In genomic region chr16:33553689-33554342, GRCm38 (mm10) we compare ENCODE assay signal across 13 mouse cellular contexts. TPM values are rescaled to one million over a fixed set of nuclear protein-coding genes. Genes with fewer than 3 reads are reported as not detected.
DNase-seq lines count a peak whose midpoint lies in the region; ATAC-seq and TF ChIP-seq lines count a peak whose summit lies in the region.
"Had no signal": no experiment of that assay in that cellular context is flagged by ENCODE, and none has a peak within 500 bp of the region (broad histone marks: within the 10 kb centered on the region; RNA-seq: fewer than 3 reads in every experiment).

No protein-coding gene starts in this region.

- H3K9me3 ChIP-seq in hindbrain, embryonic 10.5 days, result no peaks in the 10 kb centered on the region
- no peaks in the 10 kb centered on the region for H3K9me3 ChIP-seq in hindbrain, embryonic 14.5 days (ENCODE audit: control insufficient read depth, low read length)
- no peaks in the 10 kb centered on the region for H3K9me3 ChIP-seq in midbrain, embryonic 14.5 days (ENCODE audit: control insufficient read depth, low read length)
- no peaks in the 10 kb centered on the region for H3K9me3 ChIP-seq in midbrain, embryonic 13.5 days
- H3K9me3 ChIP-seq in stomach, embryonic 15.5 days, result no peaks in the 10 kb centered on the region
- H3K9me3 ChIP-seq: lung, embryonic 15.5 days; neural tube, embryonic 12.5 days had no signal

- H3K9ac ChIP-seq in hindbrain, embryonic 14.5 days, result no peak overlapping the region
- H3K9ac ChIP-seq in midbrain, embryonic 14.5 days (replicated peaks; ENCODE audit: low read length), result no peak overlapping the region
- H3K9ac ChIP-seq in midbrain, embryonic 13.5 days (replicated peaks), result no peak overlapping the region
- H3K9ac ChIP-seq in stomach, embryonic 15.5 days, result no peak overlapping the region
- H3K9ac ChIP-seq: lung, embryonic 15.5 days; neural tube, embryonic 12.5 days had no signal

- no peak overlapping the region for H3K4me2 ChIP-seq in hindbrain, embryonic 14.5 days (replicated peaks)
- H3K4me2 ChIP-seq in midbrain, embryonic 14.5 days (ENCODE audit: low read length), result no peak overlapping the region
- no peak overlapping the region for H3K4me2 ChIP-seq in midbrain, embryonic 13.5 days (replicated peaks)
- H3K4me2 ChIP-seq in stomach, embryonic 15.5 days, result no peak overlapping the region
- H3K4me2 ChIP-seq: lung, embryonic 15.5 days; neural tube, embryonic 12.5 days had no signal

- H3K27me3 ChIP-seq in hindbrain, embryonic 10.5 days (ENCODE audit: insufficient read depth, poor library complexity, severe bottlenecking), result 0 out of 2 replicates have a peak, but pooled peaks cover 2% of the 10 kb centered on the region
- no peaks in the 10 kb centered on the region for H3K27me3 ChIP-seq in hindbrain, embryonic 14.5 days (ENCODE audit: control insufficient read depth, insufficient read depth, low read length)
- no peaks in the 10 kb centered on the region for H3K27me3 ChIP-seq in midbrain, embryonic 14.5 days (ENCODE audit: control insufficient read depth, insufficient read depth, low read length)
- H3K27me3 ChIP-seq in midbrain, embryonic 13.5 days, result no peaks in the 10 kb centered on the region
- no peaks in the 10 kb centered on the region for H3K27me3 ChIP-seq in stomach, embryonic 15.5 days (replicated peaks)
- H3K27me3 ChIP-seq in cerebellum, adult 2 months (ENCODE audit: control insufficient read depth, insufficient read depth, low read length), result no peaks in the 10 kb centered on the region
- H3K27me3 ChIP-seq: lung, embryonic 15.5 days; neural tube, embryonic 12.5 days had no signal

- peak; percentile 51 to 64 for DNase-seq in cerebellum, postnatal 10 days
- no peak for DNase-seq in cerebellum, adult 18-20 months
- peak; percentile 39 for DNase-seq in hindbrain, embryonic 10.5 days (ENCODE audit: low spot score)
- no peak for DNase-seq in hindbrain, embryonic 14.5 days (ENCODE audit: low spot score)
- peak; percentile 55 for DNase-seq in midbrain, embryonic 14.5 days
- DNase-seq in cerebellum, adult 2 months, result no peak
- DNase-seq: adrenal gland, adult 8-10 months; heart, adult 18-20 months; kidney, adult 9 months had no signal

- TF ChIP-seq POLR2A in cerebellum, adult 2 months (IDR thresholded peaks at IDR 0.05; ENCODE audit: borderline replicate concordance, insufficient read depth, low read length), result no peak

- no peak; the same call in 1 of the 2 replicates for ATAC-seq in hindbrain, embryonic 14.5 days (ENCODE audit: low FRiP score)
- ATAC-seq in midbrain, embryonic 14.5 days (ENCODE audit: low FRiP score, low TSS enrichment), result no peak
- ATAC-seq in midbrain, embryonic 13.5 days, result no peak
- ATAC-seq in stomach, embryonic 15.5 days (ENCODE audit: insufficient read depth, low FRiP score, low read depth), result no peak

- peaks cover 13% of the 10 kb centered on the region for H3K4me1 ChIP-seq in hindbrain, embryonic 10.5 days (replicated peaks)
- no peaks in the 10 kb centered on the region for H3K4me1 ChIP-seq in hindbrain, embryonic 14.5 days (replicated peaks; ENCODE audit: control insufficient read depth, insufficient read depth, low read length)
- peaks cover 9% of the 10 kb centered on the region for H3K4me1 ChIP-seq in midbrain, embryonic 14.5 days (ENCODE audit: control insufficient read depth, insufficient read depth, low read length)
- peaks cover 15% of the 10 kb centered on the region for H3K4me1 ChIP-seq in midbrain, embryonic 13.5 days (replicated peaks)
- H3K4me1 ChIP-seq in stomach, embryonic 15.5 days, result no peaks in the 10 kb centered on the region
- H3K4me1 ChIP-seq in cerebellum, adult 2 months (ENCODE audit: control insufficient read depth, insufficient read depth, low read length), result no peaks in the 10 kb centered on the region
- H3K4me1 ChIP-seq: lung, embryonic 15.5 days had no signal

- TF ChIP-seq CTCF in cerebellum, adult 2 months (IDR thresholded peaks at IDR 0.05; ENCODE audit: borderline replicate concordance, insufficient read depth, low read depth, low read length), result no peak

- no peaks in the 10 kb centered on the region for H3K36me3 ChIP-seq in hindbrain, embryonic 10.5 days
- H3K36me3 ChIP-seq in hindbrain, embryonic 14.5 days (replicated peaks; ENCODE audit: control insufficient read depth, insufficient read depth), result no peaks in the 10 kb centered on the region
- H3K36me3 ChIP-seq in midbrain, embryonic 14.5 days (ENCODE audit: control insufficient read depth, insufficient read depth, low read length), result no peaks in the 10 kb centered on the region
- H3K36me3 ChIP-seq in midbrain, embryonic 13.5 days, result no peaks in the 10 kb centered on the region
- H3K36me3 ChIP-seq in stomach, embryonic 15.5 days, result no peaks in the 10 kb centered on the region
- H3K36me3 ChIP-seq: lung, embryonic 15.5 days; neural tube, embryonic 12.5 days had no signal

- no peak overlapping the region for H3K4me3 ChIP-seq in hindbrain, embryonic 10.5 days
- H3K4me3 ChIP-seq in hindbrain, embryonic 14.5 days (replicated peaks; ENCODE audit: low read length), result no peak overlapping the region
- H3K4me3 ChIP-seq in midbrain, embryonic 14.5 days (replicated peaks; ENCODE audit: low read depth, low read length), result no peak overlapping the region
- no peak overlapping the region for H3K4me3 ChIP-seq in midbrain, embryonic 13.5 days (replicated peaks)
- no peak overlapping the region for H3K4me3 ChIP-seq in stomach, embryonic 15.5 days (replicated peaks)
- no peak overlapping the region for H3K4me3 ChIP-seq in cerebellum, adult 2 months (replicated peaks; ENCODE audit: insufficient read depth, low read depth, low read length)
- H3K4me3 ChIP-seq: lung, embryonic 15.5 days; neural tube, embryonic 12.5 days had no signal

- peak overlapping the region; percentile 57; the same call in 1 of the 2 replicates for H3K27ac ChIP-seq in hindbrain, embryonic 10.5 days
- H3K27ac ChIP-seq in hindbrain, embryonic 14.5 days, result no peak overlapping the region
- H3K27ac ChIP-seq in midbrain, embryonic 14.5 days (replicated peaks; ENCODE audit: low read depth, low read length), result no peak overlapping the region
- H3K27ac ChIP-seq in midbrain, embryonic 13.5 days, result no peak overlapping the region
- peak overlapping the region; percentile 13; the same call in 1 of the 2 replicates for H3K27ac ChIP-seq in stomach, embryonic 15.5 days
- H3K27ac ChIP-seq in cerebellum, adult 2 months (ENCODE audit: insufficient read depth, low read length), result no peak overlapping the region
- H3K27ac ChIP-seq: lung, embryonic 15.5 days; neural tube, embryonic 12.5 days had no signal

- 69% methylated on average over 9 of the region's 9 CpGs for WGBS in hindbrain, embryonic 10.5 days
- WGBS in hindbrain, embryonic 14.5 days, result 62% methylated on average over 9 of the region's 9 CpGs
- 63% methylated on average over 9 of the region's 9 CpGs for WGBS in midbrain, embryonic 14.5 days
- 68% methylated on average over 9 of the region's 9 CpGs for WGBS in midbrain, embryonic 13.5 days
- WGBS in stomach, embryonic 15.5 days, result 64% methylated on average over 9 of the region's 9 CpGs
- WGBS in cerebellum, adult 2 months, result 58% methylated on average over 9 of the region's 9 CpGs

RNA-seq across cellular contexts. Expression of gene Slc12a8, which starts 36.7 kb away (rescaled TPM):
- 0.81 and 0.96 TPM in 2 replicates for polyA plus RNA-seq in hindbrain, embryonic 10.5 days (2016; fragmentation: Nextera tagmentation; extraction: Ambion mirVana)
- polyA plus RNA-seq in hindbrain, embryonic 14.5 days (2014; fragmentation: Nextera tagmentation; extraction: Ambion mirVana), result 0.75 and 1.1 TPM in 2 replicates
- polyA plus RNA-seq in midbrain, embryonic 14.5 days (2014; fragmentation: Nextera tagmentation; extraction: Ambion mirVana), result 0.65 and 0.80 TPM in 2 replicates
- 0.50 and 0.63 TPM in 2 replicates for polyA plus RNA-seq in midbrain, embryonic 13.5 days (2015; fragmentation: Nextera tagmentation; extraction: Ambion mirVana)
- polyA plus RNA-seq in stomach, embryonic 15.5 days (2015; fragmentation: Nextera tagmentation; extraction: Ambion mirVana), result 3.6 and 3.8 TPM in 2 replicates
- 4.9 and 5.6 TPM in 2 replicates for polyA plus RNA-seq in cerebellum, adult 2 months (2012; rRNA removed)

Comparison
In these comparisons a context has a peak if more than half of its experiments do, and no peak if none do; other contexts are left out.
1. DNase-seq: peak in cerebellum, postnatal 10 days (2 of 2), hindbrain, embryonic 10.5 days (single experiment) and midbrain, embryonic 14.5 days (single experiment); none in cerebellum, adult 18-20 months (0 of 2), hindbrain, embryonic 14.5 days (single experiment) and cerebellum, adult 2 months (0 of 2).
2. H3K27ac ChIP-seq: peak in hindbrain, embryonic 10.5 days (single experiment) and stomach, embryonic 15.5 days (single experiment); none in hindbrain, embryonic 14.5 days (single experiment), midbrain, embryonic 14.5 days (single experiment), midbrain, embryonic 13.5 days (single experiment) and cerebellum, adult 2 months (single experiment).